Mouse (Mus musculus) liver, embryonic 14.5 days (tissue): Measurements from ENCODE around the gene Krt80. TPM values are rescaled to one million over a fixed set of nuclear protein-coding genes. Genes with fewer than 3 reads are reported as not detected.
A peak's percentile ranks its signal among the peaks of the same experiment; 100 is the strongest.

Experiments
- ATAC-seq: fragments of 200-750 bp; cut with Nextera tagmentation; 2 replicates; pipeline ENCODE4 v1.8.0; 2017; ENCODE audit warnings: moderate number of reproducible peaks, mild to moderate bottlenecking, moderate library complexity; ENCODE audit not compliant: insufficient read depth
- DNase-seq, 3 experiments: peaks; one replicate each; pipeline ENCODE4 v3.0.0-alpha.2; 2012 to 2013; ENCODE audit warnings: low read depth in 3 of 3, low spot score in 3 of 3
- H3K27ac ChIP-seq: fragments of 300-500 bp; sonication (generic); 2 replicates; pipeline ENCODE4 v1.5.1; 2014; ENCODE audit warnings: moderate library complexity, mild to moderate bottlenecking, control low read depth, inconsistent platforms
- H3K27me3 ChIP-seq: fragments of 300-500 bp; sonication (generic); 2 replicates; pipeline ENCODE4 v1.6.1; 2014; ENCODE audit warnings: mild to moderate bottlenecking, low read length, moderate library complexity; ENCODE audit not compliant: control insufficient read depth, insufficient read depth
- H3K36me3 ChIP-seq: fragments of 300-500 bp; sonication (generic); replicated peaks from 2 replicates; pipeline ENCODE4 v1.6.1; 2014; ENCODE audit warnings: low read depth; ENCODE audit not compliant: control insufficient read depth, insufficient read depth
- H3K4me1 ChIP-seq, 2 experiments: fragments of 200-500 bp in 1 of 2; fragments of 300-500 bp in 1 of 2; sonication (generic) in 1 of 2; replicated peaks; 2 replicates each; pipeline ENCODE4 v1.6.1; 2012 to 2014; ENCODE audit warnings: antibody characterized with exemption in 1 of 2, inconsistent platforms in 1 of 2, low read length in 1 of 2; ENCODE audit not compliant: control insufficient read depth in 2 of 2, insufficient read depth in 2 of 2
- H3K4me2 ChIP-seq: fragments of 300-500 bp; sonication (generic); 2 replicates; pipeline ENCODE4 v1.6.1; 2014; ENCODE audit warnings: low read depth, mild to moderate bottlenecking, control low read depth, moderate library complexity
- H3K4me3 ChIP-seq, 2 experiments: fragments of 200-500 bp in 1 of 2; fragments of 300-500 bp in 1 of 2; sonication (generic) in 1 of 2; 2 replicates each; pipeline ENCODE4 v1.5.1; 2012 to 2014; ENCODE audit warnings: low read depth in 2 of 2, low read length in 2 of 2, mild to moderate bottlenecking in 2 of 2, control low read depth in 1 of 2, inconsistent platforms in 1 of 2, moderate library complexity in 1 of 2; ENCODE audit not compliant: insufficient read depth in 1 of 2
- H3K9ac ChIP-seq: fragments of 300-500 bp; sonication (generic); replicated peaks from 2 replicates; pipeline ENCODE4 v1.6.1; 2014; ENCODE audit warnings: mild to moderate bottlenecking, control low read depth, moderate library complexity
- H3K9me3 ChIP-seq: fragments of 300-500 bp; sonication (generic); 2 replicates; pipeline ENCODE4 v1.6.1; 2016; ENCODE audit warnings: low read length, mixed read lengths; ENCODE audit not compliant: control insufficient read depth
- CTCF ChIP-seq: IDR thresholded peaks from 2 replicates; pipeline ENCODE4 v1.5.1; 2016; ENCODE audit warnings: antibody characterized with exemption, low read depth, control low read depth
- EP300 ChIP-seq: IDR thresholded peaks from 2 replicates; pipeline ENCODE4 v1.6.1; 2016; ENCODE audit warnings: antibody characterized with exemption, low read depth
- WGBS: fragments of 180-500 bp; shearing (Covaris S2); extraction: QIAGEN DNeasy Blood & Tissue Kit; methylation state at CpG from one replicate; pipeline ENCODE4 v1.1.7; 2014; ENCODE audit not compliant: insufficient replicate concordance; 5-methylcytosine and 5-hydroxymethylcytosine counted together
- polyA plus RNA-seq, 2 experiments: library from polyadenylated mRNA; depleted of rRNA in 1 of 2; stranded (reverse) in 1 of 2; unstranded in 1 of 2; fragments of >200 nt; fragmentation: Nextera tagmentation in 1 of 2; extraction: Ambion mirVana in 1 of 2; gene quantifications; 2 replicates each; pipeline versions ENCODE4 v1.2.1 to v1.2.3; 2012 to 2014

Krt80 gene
- polyA plus RNA-seq, 2 experiments, result 0.19 to 0.27 TPM

DNA sequence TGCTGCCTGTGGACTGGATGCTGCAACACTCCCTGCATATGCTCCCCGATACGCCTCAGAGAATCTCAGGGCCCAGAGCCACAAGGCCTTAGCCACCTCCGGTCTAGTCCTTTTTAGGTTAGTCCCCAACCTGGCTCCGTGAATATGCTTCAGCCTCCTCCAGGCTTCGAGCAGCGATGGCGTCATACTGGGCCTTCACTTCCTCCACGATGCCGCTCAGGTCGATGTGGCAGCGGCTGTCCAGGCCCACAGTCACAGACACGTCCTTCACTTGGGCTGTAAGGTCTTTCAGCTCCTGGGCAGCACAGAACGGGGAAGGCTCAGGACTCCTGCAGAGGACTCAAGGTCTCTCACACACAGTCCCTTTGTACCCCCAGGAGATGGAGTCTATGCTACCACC, 17.9 kb downstream of the Krt80 start:
- Histone ChIP-seq H3K4me3 (no peak overlapping the region), H3K4me2 (no peak overlapping the region), H3K36me3 (no peaks in the 10 kb centered on the region), H3K27me3 (no peaks in the 10 kb centered on the region), H3K27ac (no peak overlapping the region), H3K9ac (no peak overlapping the region), H3K9me3 (no peaks in the 10 kb centered on the region), H3K4me1 (no peaks in the 10 kb centered on the region)
- 58% methylated on average over 13 of the region's 13 CpGs for WGBS
- TF ChIP-seq CTCF (no peak), EP300 (no peak)
- no peak for ATAC-seq
- no peak for DNase-seq

DNA sequence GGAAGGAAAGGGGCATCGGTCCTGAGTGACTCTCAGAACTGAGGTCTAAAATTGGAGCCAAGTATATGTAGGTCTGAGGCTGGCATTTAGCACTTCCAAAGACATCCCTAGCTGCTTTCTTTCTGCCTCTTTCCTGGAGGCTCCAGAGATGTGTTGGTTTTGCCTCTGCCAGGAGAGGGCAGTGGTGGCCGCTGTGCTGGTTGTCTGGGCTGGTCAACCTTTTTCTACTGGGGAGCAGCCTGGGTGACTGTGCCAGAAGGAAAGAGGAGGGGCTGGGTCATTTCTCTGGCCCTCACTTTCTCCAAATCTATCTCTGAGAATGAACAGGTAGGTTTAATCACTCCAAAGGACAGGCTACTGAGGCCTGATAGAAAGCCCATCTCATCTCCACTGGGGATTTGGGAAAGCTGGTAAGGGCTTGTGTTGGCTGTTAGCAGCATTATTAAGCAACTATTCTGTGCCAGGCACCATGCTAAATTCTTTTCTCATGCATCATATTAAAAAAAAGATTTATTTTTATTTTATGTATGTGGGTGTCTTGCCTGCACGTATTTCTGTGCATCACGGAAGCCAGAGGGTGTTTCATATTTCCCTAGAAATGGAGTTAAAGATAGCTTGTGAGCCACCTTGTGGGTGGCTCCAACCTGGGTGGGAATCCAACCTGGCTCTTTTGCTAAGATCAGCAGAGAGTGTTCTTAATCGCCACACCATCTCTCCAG, 28.0 kb downstream of the Krt80 start:
- WGBS, result 55% methylated on average over 5 of the region's 5 CpGs
- Histone ChIP-seq H3K36me3 (no peaks in the 10 kb centered on the region), H3K27me3 (no peaks in the 10 kb centered on the region), H3K4me2 (no peak overlapping the region), H3K27ac (no peak overlapping the region), H3K9me3 (no peaks in the 10 kb centered on the region), H3K9ac (no peak overlapping the region), H3K4me3 (no peak overlapping the region), H3K4me1 (peaks cover 0 to 2% of the 10 kb centered on the region in 2 experiments; a peak in 2 of 4 replicates)
- no peak for DNase-seq
- ATAC-seq, result no peak
- peak; percentile 65 for TF ChIP-seq CTCF
- no peak for TF ChIP-seq EP300

DNA sequence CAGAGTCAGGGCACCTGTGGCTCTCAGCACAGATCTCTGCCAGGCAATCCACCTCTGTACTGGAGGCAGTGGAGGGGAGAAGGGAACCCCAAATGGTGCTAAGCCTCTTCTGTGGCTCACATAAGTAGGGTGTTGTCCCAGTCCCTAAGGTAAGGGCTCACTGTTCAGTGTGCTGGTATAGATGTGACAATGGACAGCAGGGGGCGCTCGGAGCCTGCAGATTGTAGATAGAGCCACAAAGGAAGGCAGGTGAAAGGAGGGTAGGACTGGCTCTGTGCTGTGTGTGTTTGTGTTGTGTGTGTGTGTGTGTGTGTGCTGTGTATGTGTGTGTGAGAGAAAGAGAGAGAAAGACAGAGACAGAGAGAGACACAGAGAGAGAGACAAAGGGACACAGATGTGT, 30.4 kb downstream of the Krt80 start:
- Histone ChIP-seq H3K4me3 (no peak overlapping the region), H3K9ac (no peak overlapping the region), H3K4me2 (no peak overlapping the region), H3K36me3 (no peaks in the 10 kb centered on the region), H3K27me3 (no peaks in the 10 kb centered on the region), H3K27ac (no peak overlapping the region), H3K9me3 (no peaks in the 10 kb centered on the region), H3K4me1 (peaks cover 0 to 2% of the 10 kb centered on the region in 2 experiments; a peak in 2 of 4 replicates)
- WGBS, result 0% methylated on average over 2 of the region's 2 CpGs
- TF ChIP-seq CTCF (peak; percentile 90), EP300 (no peak)
- no peak for ATAC-seq
- peak in 2 of 3 experiments; percentile 35 to 36 for DNase-seq

DNA sequence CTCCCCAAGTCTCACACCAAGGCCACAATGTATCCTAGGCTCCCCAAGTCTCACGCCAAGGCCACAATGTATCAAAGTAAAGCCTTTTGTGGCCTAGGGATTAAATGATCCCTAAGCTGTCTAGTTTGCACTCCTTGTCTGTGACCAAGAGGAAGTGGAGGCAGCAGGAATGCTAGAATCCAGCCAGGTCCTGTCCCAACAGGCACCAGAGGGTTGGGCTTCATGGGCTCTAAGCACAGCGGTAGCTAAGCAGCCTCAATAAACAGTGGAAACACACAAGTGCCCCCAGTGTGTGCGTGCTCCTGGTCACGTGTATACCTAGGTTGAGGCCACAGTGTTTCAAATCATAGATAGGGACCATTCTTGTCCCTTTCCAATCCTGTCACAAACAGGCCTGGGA, 31.6 kb downstream of the Krt80 start:
- no peak for DNase-seq
- Histone ChIP-seq H3K4me1 (peaks cover 0 to 2% of the 10 kb centered on the region in 2 experiments; a peak in 2 of 4 replicates), H3K9ac (no peak overlapping the region), H3K4me2 (no peak overlapping the region), H3K36me3 (no peaks in the 10 kb centered on the region), H3K9me3 (no peaks in the 10 kb centered on the region), H3K4me3 (no peak overlapping the region), H3K27ac (no peak overlapping the region), H3K27me3 (no peaks in the 10 kb centered on the region)
- no peak for ATAC-seq
- WGBS, result 75% methylated on average over 4 of the region's 4 CpGs
- TF ChIP-seq EP300 (no peak), CTCF (no peak)

DNA sequence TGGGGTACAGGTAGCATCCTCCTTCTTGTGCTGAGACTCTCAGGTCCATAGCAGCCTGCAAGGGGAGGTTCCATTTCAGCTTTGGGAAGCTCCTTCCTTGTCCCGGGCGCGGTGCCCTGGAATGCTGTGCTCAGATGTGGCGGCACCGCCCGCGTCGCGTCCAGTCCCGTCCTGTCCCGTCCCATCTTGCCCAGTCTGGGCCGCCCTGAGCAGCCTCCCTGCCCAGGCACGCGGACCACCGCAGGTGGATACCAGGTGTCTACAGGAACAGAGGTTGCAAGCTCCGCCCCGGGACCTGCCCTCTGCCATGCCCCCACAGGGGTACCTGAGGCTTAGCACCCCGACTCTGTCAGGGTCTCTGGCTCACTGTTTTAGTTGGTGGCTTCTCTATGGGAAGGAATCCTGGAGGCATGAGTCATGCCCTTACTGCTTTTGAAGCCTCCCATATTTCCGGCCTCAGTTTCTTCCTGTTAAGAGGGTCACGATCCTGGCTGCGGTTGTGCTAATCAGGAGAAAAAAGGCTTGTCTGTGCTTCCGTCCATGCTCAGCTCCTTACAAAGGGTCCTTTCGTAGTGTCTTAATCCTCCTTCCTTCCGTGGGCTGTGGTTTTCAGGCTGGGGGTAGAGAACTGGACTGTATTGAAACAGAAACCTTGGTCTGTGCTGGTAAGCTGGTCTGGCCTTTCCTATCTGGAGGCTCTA, 33.3 kb downstream of the Krt80 start:
- Histone ChIP-seq H3K4me1 (peaks cover 0 to 2% of the 10 kb centered on the region in 2 experiments; a peak in 2 of 4 replicates), H3K27ac (no peak overlapping the region), H3K27me3 (no peaks in the 10 kb centered on the region; the same call in 1 of the 2 replicates), H3K9me3 (no peaks in the 10 kb centered on the region), H3K9ac (no peak overlapping the region), H3K36me3 (no peaks in the 10 kb centered on the region), H3K4me3 (no peak overlapping the region), H3K4me2 (no peak overlapping the region)
- TF ChIP-seq CTCF (no peak), EP300 (no peak)
- ATAC-seq (peak; percentile 35; the same call in 1 of the 2 replicates), DNase-seq (no peak)
- WGBS, result 8% methylated on average over 24 of the region's 24 CpGs
